Mouse (Mus musculus): ENCODE results near the gene Galnt2.

The Galnt2 gene

GRCm38 (mm10) chr8:124371410-124372123 is 140.4 kb downstream of the Galnt2 start:
- DNase-seq (ENCODE audit: low read depth, low spot score), result no peak

GRCm38 (mm10) chr8:124373753-124374152 is 142.6 kb downstream of the Galnt2 start:
- DNase-seq (ENCODE audit: low read depth, low spot score), result no peak

GRCm38 (mm10) chr8:124375168-124375567 is 144.0 kb downstream of the Galnt2 start:
- DNase-seq (ENCODE audit: low read depth, low spot score), result no peak

- no peak for DNase-seq (ENCODE audit: low read depth, low spot score)
Measured at GRCm38 (mm10) chr8:124375727-124376126, 144.5 kb downstream of the Galnt2 start.

GRCm38 (mm10) chr8:124376406-124376805 is 145.2 kb downstream of the Galnt2 start:
- DNase-seq (ENCODE audit: low read depth, low spot score), result no peak

GRCm38 (mm10) chr8:124379289-124379688 is 148.1 kb downstream of the Galnt2 start:
- DNase-seq (ENCODE audit: low read depth, low spot score), result no peak

GRCm38 (mm10) chr8:124382235-124382634 is 151.0 kb downstream of the Galnt2 start:
- no peak for DNase-seq (ENCODE audit: low read depth, low spot score)

GRCm38 (mm10) chr8:124384336-124384735 is 153.1 kb downstream of the Galnt2 start:
- DNase-seq (ENCODE audit: low read depth, low spot score), result no peak

GRCm38 (mm10) chr8:124386225-124386899 is 155.2 kb downstream of the Galnt2 start:
- no peak for DNase-seq (ENCODE audit: low read depth, low spot score)

GRCm38 (mm10) chr8:124389495-124389894 is 158.3 kb downstream of the Galnt2 start:
- no peak for DNase-seq (ENCODE audit: low read depth, low spot score)

- DNase-seq (ENCODE audit: low read depth, low spot score), result no peak
Measured at GRCm38 (mm10) chr8:124391191-124391590, 160.0 kb downstream of the Galnt2 start.

GRCm38 (mm10) chr8:124392271-124393012 is 161.3 kb downstream of the Galnt2 start:
- DNase-seq (ENCODE audit: low read depth, low spot score), result no peak

GRCm38 (mm10) chr8:124393013-124393412 is 161.8 kb downstream of the Galnt2 start:
- DNase-seq (ENCODE audit: low read depth, low spot score), result no peak

- peak; percentile 76 for DNase-seq (ENCODE audit: low read depth, low spot score)
Measured at GRCm38 (mm10) chr8:124393927-124394326, 162.7 kb downstream of the Galnt2 start.

GRCm38 (mm10) chr8:124394951-124395350 is 163.8 kb downstream of the Galnt2 start:
- no peak for DNase-seq (ENCODE audit: low read depth, low spot score)
